Mouse (Mus musculus) heart, adult 2 months (tissue): ENCODE measurements around the gene Pheta1.

Experiments
- CTCF ChIP-seq: fragments of 200-600 bp; IDR thresholded peaks from 2 replicates; pipeline ENCODE4 v1.8.1; 2022; ENCODE audit warnings: antibody characterized with exemption, mild to moderate bottlenecking, moderate library complexity
- EP300 ChIP-seq: fragments of 200-500 bp; IDR thresholded peaks from 2 replicates; pipeline ENCODE4 v1.6.1; 2011; ENCODE audit warnings: low read depth, low read length, control low read depth; ENCODE audit not compliant: insufficient read depth
- POLR2A ChIP-seq: fragments of 200-500 bp; IDR thresholded peaks from 2 replicates; pipeline ENCODE4 v1.6.1; 2011; ENCODE audit warnings: mild to moderate bottlenecking, low read depth, low read length, control low read depth; ENCODE audit not compliant: insufficient read depth

- TF ChIP-seq EP300 (no peak), CTCF (no peak), POLR2A (no peak)
Measured at GRCm38 (mm10) chr5:121839128-121839473, 9.7 kb upstream of the Pheta1 start.
